Mouse (Mus musculus): ENCODE results near the gene Tdrd3. TPM values are rescaled to one million over a fixed set of nuclear protein-coding genes. Genes with fewer than 3 reads are reported as not detected.
A peak's percentile ranks its signal among the peaks of the same experiment; 100 is the strongest.

Tdrd3 gene
- total RNA-seq, 2 experiments from 2014 or later, result 31.3 to 32.7 TPM

DNA sequence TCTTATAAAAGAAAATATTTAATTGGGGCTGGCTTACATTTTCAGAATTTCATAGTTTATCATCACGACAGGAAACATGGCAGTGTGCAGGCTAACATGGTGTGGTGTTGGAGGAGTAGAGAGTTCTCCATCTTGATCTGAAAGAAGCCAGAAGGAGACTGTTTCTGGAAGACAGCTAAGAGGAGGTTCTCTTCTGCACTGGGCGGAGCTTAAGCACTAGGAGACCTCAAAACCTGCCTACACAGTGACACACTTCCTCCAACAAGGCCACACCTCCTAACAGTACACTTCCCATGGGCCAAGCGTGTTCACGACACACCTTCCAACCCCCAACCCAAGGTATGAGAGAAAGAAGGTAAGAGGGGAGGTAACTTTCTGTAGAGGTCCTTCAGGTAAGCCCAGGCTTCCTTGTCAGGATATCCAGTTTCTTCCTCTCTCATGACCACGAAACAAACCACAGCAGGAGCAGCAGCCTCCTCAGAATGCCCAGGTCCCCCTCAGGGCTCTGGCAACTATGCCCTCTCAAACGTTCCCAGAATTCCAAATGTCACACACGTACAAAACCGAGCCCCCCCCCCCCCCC, 30.0 kb downstream of the Tdrd3 start:
- peak; percentile 63; the same call in 1 of the 2 replicates for ATAC-seq (replicated peaks; ENCODE audit: low FRiP score, poor library complexity, severe bottlenecking)

DNA sequence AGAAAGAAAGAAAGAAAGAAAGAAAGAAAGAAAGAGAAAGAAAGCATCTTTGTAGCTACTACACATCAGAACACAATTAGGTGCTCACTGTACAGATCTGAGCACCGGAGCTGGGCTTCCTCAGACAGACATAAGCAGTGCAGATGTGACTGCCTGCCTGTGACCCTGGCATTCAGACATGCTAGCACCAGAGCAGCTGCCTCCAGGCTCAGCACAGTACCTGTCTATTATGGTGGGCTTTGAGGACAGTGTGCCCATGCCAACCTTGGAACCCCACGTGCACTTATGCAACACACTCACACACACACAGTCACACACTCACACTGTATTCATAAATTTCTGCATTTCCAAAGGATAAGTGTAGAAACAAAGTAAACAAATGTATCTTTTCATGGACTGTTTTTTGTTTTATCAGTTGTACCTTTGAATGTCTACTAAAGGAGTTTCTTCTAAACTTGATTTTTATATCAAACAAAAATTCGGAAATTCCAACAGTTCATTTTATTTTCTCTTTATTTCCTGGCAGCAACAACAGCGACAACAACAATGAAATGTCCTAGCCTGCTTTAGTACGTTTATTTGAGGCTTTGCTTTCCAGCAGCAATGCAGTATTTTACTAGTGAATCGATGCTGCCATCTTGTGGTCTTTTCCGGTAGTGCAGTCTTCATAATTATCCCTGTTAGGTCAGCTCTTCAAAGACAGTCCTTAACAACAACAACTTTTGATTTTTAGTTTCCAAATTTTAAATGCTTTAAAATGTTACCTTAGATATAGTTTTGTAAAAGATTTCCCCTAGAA, 35.4 kb downstream of the Tdrd3 start:
- peak; percentile 89 for ATAC-seq (replicated peaks; ENCODE audit: low FRiP score, poor library complexity, severe bottlenecking)

DNA sequence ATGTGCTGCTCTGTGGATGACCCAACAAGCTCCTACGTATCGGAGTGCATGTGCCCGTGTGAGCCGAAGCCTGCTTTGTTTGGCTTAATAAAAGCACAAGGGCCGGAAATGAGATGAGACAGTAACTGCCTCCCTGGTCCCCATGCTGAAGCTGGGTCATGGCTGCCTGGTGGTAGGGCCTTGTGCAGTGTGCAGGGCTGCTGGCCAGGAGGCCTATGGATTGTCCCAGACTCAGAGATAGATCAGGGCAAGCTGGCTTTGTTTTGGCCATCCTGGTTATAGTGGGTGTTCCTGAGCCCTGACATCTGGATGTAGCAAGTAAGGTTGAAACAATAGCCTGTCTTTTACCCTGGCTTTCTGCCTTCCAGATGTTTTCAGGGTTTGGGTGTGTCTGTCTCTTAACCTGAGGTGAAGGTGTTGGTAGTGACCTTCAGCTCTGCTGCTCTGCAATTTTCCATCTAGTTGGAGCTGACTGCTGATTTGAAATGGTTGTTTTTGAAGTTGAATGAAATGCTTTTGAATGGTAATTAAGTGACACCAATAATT, 39.3 kb downstream of the Tdrd3 start:
- ATAC-seq (replicated peaks; ENCODE audit: low FRiP score, poor library complexity, severe bottlenecking), result no peak

DNA sequence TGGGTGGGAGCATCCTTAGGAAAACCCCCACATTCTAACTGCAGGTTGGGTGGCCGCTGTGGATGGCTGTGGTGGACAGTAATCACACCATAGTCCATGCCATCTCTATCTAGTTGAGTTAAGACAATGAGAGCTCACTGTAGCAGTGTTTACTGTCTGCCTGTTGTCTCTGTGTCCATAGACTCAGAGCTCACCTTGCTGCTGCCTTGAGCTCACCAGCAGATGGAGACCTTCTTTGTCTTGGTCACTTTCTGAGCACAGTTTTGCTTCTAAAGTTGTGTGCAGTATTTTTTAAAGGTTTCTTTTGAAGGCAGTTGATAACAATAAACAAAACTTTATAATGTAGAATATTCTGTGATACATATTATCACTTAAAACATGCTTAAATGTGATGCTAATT, 43.3 kb downstream of the Tdrd3 start:
- ATAC-seq (replicated peaks; ENCODE audit: low FRiP score, poor library complexity, severe bottlenecking), result no peak

DNA sequence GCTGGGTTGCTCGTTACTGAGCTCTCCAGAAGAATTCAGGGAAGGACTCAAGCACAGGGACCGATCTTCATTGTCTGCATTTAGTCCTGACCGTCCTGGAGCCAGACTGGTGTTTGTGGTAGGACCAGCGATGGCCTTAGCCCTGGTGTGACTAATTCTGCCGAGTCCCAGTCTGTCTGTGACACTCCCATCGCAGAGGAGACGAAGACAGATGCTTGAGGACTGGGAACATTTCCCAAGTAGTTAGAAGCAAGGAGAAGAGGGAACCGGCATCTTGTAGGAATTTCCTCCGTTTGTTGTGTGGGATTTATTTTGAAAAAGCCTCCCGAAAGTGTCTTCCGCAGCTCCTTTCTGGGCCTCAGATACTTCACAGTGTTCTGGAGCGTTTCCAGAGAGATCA, 45.1 kb downstream of the Tdrd3 start:
- ATAC-seq (replicated peaks; ENCODE audit: low FRiP score, poor library complexity, severe bottlenecking), result no peak

DNA sequence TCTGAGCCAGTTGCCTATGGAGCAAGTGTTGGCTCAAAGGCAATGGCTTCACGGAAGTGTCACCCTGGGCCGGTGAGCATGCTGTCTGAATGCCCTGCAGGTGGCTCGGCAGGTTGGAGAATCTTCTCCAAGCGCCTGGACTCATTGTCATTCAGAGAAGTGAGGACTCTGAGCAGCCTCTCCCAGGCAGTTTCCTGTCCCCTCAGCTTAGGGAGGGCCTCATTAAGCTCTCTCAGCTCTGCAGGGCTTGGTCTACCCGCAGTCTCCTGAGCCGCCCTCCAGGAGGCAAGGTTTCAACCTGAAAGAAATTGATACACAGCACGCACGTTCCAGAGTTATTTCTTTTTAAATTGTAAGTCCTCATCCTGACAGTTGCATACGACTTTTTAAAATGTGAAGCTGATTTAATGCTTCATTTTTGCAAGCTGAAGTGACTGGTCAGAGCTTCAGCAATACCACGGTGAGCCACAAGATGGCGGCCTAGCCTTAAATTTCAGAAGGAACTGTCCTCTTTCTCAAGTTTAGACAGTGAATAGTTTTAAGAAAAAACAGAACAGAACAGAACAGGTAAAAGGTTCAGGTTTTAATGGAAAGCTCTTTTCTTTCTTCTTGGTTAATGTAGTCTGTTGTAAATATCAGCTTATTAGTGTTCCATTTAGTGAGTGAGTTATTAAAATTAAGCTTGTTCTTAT, 47.7 kb downstream of the Tdrd3 start:
- peak; percentile 49; the same call in 1 of the 2 replicates for ATAC-seq (replicated peaks; ENCODE audit: low FRiP score, poor library complexity, severe bottlenecking)

DNA sequence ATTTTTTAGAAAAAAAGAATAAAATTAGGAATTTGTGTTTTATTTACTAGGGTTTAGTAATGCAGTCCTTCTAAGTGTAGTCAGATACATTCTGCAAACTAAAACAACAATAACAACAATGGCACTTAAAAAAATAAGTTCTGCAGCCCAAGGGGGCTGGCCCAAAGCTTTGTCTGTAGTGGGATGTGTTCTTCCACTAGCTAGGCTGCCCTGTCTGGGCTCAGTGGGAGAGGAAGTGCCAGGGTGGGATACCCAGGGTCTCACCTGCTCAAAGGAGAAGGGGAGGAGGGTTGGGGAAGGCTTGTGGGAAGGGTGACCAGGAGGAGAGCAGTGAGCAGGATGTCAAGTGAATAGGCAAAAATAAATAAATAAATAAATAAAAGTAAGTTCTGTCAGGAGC, 48.2 kb downstream of the Tdrd3 start:
- ATAC-seq (replicated peaks; ENCODE audit: low FRiP score, poor library complexity, severe bottlenecking), result no peak

DNA sequence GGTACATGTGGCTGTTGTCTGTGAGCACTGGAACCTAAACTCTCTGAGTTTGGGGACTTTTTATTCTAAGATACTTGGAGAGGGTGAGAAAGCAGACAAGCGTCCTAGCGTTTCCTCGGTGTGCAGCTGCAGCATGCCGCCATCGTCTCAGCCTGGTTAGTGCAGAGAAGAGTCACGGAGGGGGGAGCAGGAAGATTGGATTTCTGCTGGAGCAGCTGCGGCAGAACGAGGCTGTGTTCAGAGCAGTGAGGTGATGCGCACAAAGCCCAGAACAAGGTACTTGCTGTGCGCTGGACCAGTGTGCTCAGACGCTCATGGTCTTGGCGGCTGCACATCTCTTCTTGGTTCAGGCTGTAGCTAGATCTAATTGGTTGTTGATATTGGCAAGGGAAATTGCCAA, 51.1 kb downstream of the Tdrd3 start:
- ATAC-seq (replicated peaks; ENCODE audit: low FRiP score, poor library complexity, severe bottlenecking), result no peak

DNA sequence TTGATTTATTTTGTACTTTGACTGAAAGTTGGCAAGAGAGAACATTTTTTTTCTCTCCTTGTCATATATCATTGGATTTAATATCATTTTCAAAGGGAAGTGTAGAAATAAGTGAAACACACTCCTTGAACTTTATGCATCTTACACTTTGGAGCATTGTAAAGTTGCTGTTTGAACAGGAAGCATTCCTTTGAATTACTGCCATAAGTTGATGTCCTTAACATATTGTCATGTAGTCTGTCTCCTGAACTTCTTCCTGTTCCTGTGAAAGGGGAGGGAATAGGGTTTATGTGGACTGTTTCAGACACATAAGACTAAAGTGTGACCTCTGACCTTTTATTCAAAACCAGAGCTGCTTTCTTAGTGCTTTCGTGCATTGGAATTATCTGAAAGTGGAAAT, 55.1 kb downstream of the Tdrd3 start:
- ATAC-seq (replicated peaks; ENCODE audit: low FRiP score, poor library complexity, severe bottlenecking), result no peak

DNA sequence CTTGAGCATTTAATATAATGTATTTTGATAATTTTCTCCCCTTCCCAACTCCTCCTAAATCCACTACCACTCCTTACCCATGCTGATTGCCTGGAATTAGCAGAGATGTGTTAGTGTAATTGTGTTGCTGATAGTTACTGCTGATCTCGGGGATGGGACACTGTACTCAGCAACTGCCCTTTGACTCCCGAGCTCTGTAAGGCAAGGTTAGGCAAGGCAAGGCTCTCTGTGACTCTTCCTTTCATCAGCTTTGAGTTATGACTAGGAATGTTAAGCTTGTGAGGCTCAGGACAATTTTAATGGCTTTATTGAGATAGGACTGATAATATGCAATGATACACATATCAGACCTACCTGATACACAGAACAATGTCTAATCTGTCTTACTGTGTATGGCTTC, 56.3 kb downstream of the Tdrd3 start:
- no peak for ATAC-seq (replicated peaks; ENCODE audit: low FRiP score, poor library complexity, severe bottlenecking)

DNA sequence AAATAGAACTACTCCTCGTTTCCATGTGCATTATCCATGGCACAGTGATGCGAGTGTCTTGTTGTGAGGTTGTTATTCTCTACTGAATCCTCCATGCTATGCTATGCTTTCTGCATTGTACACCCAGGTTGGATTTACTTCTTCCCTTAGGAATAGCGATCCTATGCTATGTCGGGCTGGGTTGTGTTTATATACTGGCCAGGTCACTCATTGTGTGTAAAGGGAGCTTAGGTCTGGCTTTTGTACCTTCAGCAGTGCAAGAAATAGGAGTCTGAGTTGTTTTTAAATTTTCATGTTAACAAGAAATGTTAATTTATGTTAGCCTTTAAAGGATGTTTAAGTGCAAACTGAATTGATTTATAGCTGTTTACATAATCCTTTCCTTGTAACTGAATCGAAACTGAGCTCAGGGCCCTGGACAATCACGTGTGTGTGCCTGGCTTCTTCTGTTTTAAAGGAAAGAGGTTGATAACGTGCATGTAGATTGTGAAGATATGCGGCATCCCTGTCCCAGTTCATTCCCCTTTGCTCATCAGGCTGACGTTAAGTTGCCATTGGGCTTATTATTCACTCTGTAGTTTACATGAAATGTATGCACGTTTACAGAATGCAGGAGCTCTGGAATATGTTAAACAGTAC, 59.4 kb downstream of the Tdrd3 start:
- ATAC-seq (replicated peaks; ENCODE audit: low FRiP score, poor library complexity, severe bottlenecking), result no peak

DNA sequence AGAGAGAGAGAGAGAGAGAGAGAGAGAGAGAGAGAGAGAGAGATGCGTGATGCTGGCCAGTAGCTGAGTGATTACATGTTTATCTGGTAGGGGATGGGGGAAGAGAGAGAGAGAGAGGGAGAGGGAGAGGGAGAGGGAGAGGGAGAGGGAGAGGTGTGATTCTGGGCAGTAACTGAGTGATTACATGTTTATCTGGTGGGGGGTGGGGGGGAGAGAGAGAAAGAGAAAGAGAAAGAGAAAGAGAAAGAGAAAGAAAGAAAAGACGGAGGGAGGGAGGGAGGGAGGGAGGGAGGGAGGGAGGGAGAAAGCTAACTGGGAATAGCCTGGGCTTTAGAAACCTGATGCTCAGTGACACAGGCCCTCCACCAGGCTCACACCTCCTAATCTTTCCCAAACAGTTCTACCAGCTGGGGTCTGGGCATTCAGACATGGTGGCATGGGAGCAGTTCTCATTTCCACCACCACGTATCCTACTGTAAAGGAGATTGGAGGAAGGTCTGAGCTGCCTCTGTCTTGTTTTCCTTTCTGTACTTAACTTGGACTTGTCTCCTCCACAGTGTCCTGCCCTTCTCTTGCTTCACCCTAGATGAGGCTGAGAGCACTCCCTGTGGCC, 62.0 kb downstream of the Tdrd3 start:
- ATAC-seq (replicated peaks; ENCODE audit: low FRiP score, poor library complexity, severe bottlenecking), result no peak

DNA sequence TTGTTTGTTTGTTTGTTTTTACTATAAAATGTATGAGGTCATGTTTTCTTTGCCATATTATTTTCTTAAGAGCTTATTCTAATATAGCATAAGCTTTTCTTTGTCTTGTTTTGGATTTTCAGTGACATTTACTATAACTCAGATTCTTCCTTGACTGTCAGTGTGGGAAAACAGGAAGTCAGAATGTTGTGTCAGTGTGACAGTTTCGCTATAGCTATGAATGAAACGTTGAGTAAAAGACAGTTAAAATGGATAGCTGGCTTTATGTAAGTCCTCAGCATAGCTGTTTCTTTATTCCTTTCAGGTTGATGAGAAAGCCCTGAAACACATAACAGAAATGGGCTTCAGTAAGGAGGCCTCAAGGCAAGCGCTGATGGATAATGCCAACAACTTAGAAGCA, 69.4 kb downstream of the Tdrd3 start:
- ATAC-seq (replicated peaks; ENCODE audit: low FRiP score, poor library complexity, severe bottlenecking), result no peak

DNA sequence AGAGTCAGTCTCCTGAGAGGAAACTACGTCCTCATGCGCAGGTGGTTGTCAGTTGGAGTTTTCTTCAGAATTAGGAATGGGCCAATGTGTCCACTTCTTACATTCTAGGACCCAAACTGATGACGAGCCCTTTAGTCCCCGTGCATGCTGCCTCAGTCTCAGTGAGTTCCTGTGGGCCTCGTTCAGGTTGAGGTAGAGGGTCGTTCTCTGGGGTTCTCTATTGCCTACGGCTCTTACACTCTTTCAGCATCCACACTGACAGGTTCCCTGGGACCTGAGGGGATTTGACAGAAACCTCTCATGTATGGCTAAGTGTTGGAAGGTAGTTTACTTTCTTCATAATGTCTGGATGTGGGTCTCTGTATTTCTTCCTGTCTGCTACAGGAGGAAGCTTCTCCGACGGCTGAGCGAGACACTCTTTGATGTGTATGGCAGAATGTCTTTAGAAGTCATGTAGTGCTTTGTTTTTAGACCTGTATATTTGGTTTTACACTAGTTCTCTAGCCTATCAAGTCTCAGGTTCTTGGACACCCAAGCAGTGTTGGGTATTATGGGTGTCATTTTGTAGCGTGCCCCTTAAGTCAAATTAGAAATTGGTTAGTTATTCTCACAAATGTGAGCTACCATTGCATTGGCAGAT, 81.6 kb downstream of the Tdrd3 start:
- no peak for ATAC-seq (replicated peaks; ENCODE audit: low FRiP score, poor library complexity, severe bottlenecking)

DNA sequence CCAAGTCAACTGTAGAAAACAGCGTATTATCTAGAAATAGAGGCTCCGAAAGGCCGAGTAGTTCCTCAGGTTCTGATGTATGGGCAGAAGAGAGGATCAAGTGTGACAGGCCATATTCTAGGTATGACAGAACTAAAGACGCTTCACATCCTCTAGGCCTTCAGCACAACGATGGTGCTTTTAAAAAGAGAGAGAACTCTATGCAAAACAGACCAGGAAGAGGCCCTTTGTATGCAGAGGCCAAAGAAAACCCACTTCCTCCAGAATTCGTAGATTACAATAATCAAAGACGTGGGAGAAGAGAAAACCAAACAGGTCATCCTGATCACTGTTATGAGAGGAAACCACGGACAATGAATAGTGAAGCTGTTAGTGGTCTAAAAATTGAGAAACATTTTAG, 89.5 kb downstream of the Tdrd3 start:
- ATAC-seq (replicated peaks; ENCODE audit: low FRiP score, poor library complexity, severe bottlenecking), result no peak

DNA sequence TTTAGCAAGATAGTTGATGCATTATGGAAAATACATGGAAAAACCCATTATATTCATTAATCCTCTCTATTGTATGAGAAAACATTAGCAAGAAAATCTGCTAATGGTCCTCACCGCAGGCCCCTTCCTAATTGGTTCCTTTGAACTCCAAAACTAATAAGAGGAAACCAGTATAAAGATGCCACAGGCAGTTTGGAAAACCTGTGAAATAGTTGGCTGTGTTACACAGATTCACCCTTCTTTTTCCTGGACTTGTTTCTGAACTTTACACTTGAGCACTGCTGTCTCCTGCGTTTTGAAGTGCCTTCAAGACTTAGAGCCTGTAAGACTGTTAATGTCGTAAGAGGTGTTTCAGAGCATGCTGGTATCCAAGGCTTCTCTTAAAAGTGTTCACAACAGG, 98.8 kb downstream of the Tdrd3 start:
- ATAC-seq (replicated peaks; ENCODE audit: low FRiP score, poor library complexity, severe bottlenecking), result no peak

DNA sequence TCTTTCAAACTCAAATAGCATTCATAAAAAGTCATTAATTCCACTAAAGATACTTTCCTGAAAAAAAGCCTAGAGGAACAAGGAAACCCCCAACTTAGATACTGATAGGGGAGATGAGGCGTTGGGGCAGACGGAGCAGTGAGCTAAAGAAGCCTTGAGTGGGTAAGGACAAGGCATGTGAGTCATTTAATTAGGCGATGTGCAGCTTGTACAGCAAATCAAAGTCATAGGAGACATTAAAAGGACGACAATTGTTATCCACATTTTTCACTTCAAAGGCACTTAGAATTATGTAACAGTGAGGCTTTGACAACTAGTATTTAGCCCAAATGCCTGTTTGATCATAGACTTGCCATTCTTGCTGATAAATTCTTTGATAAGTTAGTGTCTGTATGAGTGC, 100.9 kb downstream of the Tdrd3 start:
- no peak for ATAC-seq (replicated peaks; ENCODE audit: low FRiP score, poor library complexity, severe bottlenecking)

DNA sequence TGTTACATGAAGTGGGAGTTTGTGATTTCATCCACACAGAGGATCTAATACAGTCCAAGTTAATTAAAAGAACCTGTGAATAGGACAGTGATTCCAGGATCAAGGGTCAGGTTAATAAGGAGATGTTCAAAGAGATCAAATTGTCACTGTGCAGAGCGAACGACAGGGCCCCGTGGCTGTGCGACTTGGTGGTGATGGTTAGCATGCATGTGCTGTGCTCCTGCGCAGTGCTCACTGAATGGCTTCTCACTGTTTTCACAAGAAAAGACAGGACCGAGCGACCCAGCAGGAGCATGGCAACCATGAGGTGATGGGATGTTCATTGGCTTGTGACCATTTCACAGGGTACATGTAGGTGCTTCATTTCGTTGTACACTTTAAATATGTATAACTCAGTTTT, 115.4 kb downstream of the Tdrd3 start:
- no peak for ATAC-seq (replicated peaks; ENCODE audit: low FRiP score, poor library complexity, severe bottlenecking)

DNA sequence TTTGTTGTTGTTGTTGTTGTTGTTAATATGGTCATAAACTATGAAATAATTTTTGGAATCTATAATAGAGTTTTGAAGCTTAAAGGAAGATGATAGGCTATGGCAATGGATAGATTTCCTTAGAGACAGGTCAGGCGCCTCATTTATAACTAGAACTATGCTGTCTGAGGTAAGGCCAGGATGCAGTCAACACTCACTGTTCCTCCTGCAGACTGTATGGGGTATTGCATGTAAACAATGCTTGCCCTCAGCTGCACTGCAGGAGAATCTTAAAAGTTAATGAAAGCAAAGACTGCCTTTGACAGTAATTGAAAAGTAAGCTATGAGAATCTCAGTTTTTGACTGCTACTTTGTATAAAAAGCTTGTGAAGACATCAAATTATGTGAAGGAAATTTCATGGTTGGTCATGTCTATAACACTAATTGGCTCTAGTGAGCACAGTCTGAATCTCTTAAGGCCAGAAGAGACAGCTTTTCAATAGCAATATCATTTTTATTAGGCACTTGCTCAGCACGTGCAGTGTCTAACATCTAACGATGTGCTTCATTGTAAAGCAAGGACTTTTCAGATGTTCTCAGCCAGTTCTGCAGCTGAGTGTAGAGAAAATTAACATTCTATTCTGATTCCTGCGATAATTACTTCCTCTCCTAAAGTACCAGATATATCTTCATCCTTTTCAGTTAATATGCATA, 120.8 kb downstream of the Tdrd3 start:
- ATAC-seq (replicated peaks; ENCODE audit: low FRiP score, poor library complexity, severe bottlenecking), result no peak
